Mouse (Mus musculus) neural tube, embryonic 11.5 days (tissue): ENCODE measurements around the gene Os9. TPM values are rescaled to one million over a fixed set of nuclear protein-coding genes. Genes with fewer than 3 reads are reported as not detected.
A peak's percentile ranks its signal among the peaks of the same experiment; 100 is the strongest.

ENCODE experiments used
- ATAC-seq: fragments of 200-750 bp; cut with Nextera tagmentation; 2 replicates; pipeline ENCODE4 v1.8.0; 2017; ENCODE audit warnings: moderate number of reproducible peaks, mild to moderate bottlenecking, moderate TSS enrichment, moderate library complexity; ENCODE audit not compliant: insufficient read depth, low FRiP score, low TSS enrichment
- DNase-seq: peaks from one replicate; pipeline ENCODE4 v3.0.0-alpha.2; 2015; ENCODE audit warnings: low spot score
- H3K27ac ChIP-seq: fragments of 300-500 bp; sonication (generic); 2 replicates; pipeline ENCODE4 v1.5.1; 2014; ENCODE audit warnings: low read depth, mild to moderate bottlenecking, low read length
- H3K27me3 ChIP-seq: fragments of 300-500 bp; sonication (generic); 2 replicates; pipeline ENCODE4 v1.6.1; 2014; ENCODE audit warnings: mild to moderate bottlenecking, low read length, mixed read lengths; ENCODE audit not compliant: control insufficient read depth, insufficient read depth
- H3K36me3 ChIP-seq: fragments of 300-500 bp; sonication (generic); 2 replicates; pipeline ENCODE4 v1.6.1; 2014; ENCODE audit warnings: mild to moderate bottlenecking, low read length, moderate library complexity, mixed read lengths; ENCODE audit not compliant: control insufficient read depth, insufficient read depth
- H3K4me1 ChIP-seq: fragments of 300-500 bp; sonication (generic); 2 replicates; pipeline ENCODE4 v1.6.1; 2014; ENCODE audit warnings: low read length, mixed read lengths; ENCODE audit not compliant: control insufficient read depth, insufficient read depth
- H3K4me2 ChIP-seq: fragments of 300-500 bp; sonication (generic); 2 replicates; pipeline ENCODE4 v1.6.1; 2014; ENCODE audit warnings: low read depth, mild to moderate bottlenecking, moderate library complexity
- H3K4me3 ChIP-seq: fragments of 300-500 bp; sonication (generic); 2 replicates; pipeline ENCODE4 v1.5.1; 2014; ENCODE audit warnings: low read depth, low read length
- H3K9ac ChIP-seq: fragments of 300-500 bp; sonication (generic); 2 replicates; pipeline ENCODE4 v1.6.1; 2014; ENCODE audit warnings: mild to moderate bottlenecking, low read length
- H3K9me3 ChIP-seq: fragments of 300-500 bp; sonication (generic); 2 replicates; pipeline ENCODE4 v1.6.1; 2016; ENCODE audit warnings: low read length; ENCODE audit not compliant: control insufficient read depth
- WGBS: fragments of 180-500 bp; shearing (Covaris S2); extraction: QIAGEN DNeasy Blood & Tissue Kit; methylation state at CpG from one replicate; pipeline ENCODE4 v1.1.7; 2014; 5-methylcytosine and 5-hydroxymethylcytosine counted together
- polyA plus RNA-seq: library from polyadenylated mRNA; unstranded; fragments of >200 nt; fragmentation: Nextera tagmentation; extraction: Ambion mirVana; gene quantifications from 2 replicates; pipeline ENCODE4 v1.2.1, GENCODE M21; 2014

Gene Os9
- polyA plus RNA-seq, 1 experiment from 2014 or later = 68.9 TPM

- DNase-seq (no peak), ATAC-seq (no peak)
- no peak overlapping the region for H3K27ac ChIP-seq
Observed at GRCm38 (mm10) chr10:127085052-127085451, 35.9 kb downstream of the Os9 start.

GRCm38 (mm10) chr10:127083915-127084306, 37.0 kb downstream of the Os9 start:
- Histone ChIP-seq H3K36me3 (no peaks in the 10 kb centered on the region), H3K4me2 (no peak overlapping the region), H3K9ac (no peak overlapping the region), H3K4me3 (no peak overlapping the region), H3K27me3 (peaks cover 58% of the 10 kb centered on the region), H3K4me1 (peaks cover 23% of the 10 kb centered on the region), H3K27ac (no peak overlapping the region), H3K9me3 (no peaks in the 10 kb centered on the region)
- DNase-seq = no peak
- whole genome bisulfite sequencing = 47% methylated on average over 5 of the region's 5 CpGs
- no peak for ATAC-seq

More at GRCm38 (mm10) chr10:127085052-127085451, 35.9 kb downstream of the Os9 start:
- peaks cover 13% of the 10 kb centered on the region for H3K4me1 ChIP-seq
- no peaks in the 10 kb centered on the region for H3K9me3 ChIP-seq
- H3K4me2 ChIP-seq = no peak overlapping the region
- H3K36me3 ChIP-seq = no peaks in the 10 kb centered on the region
- H3K27me3 ChIP-seq = peaks cover 58% of the 10 kb centered on the region
- no peak overlapping the region for H3K9ac ChIP-seq
- no peak overlapping the region for H3K4me3 ChIP-seq
- 87% methylated on average over 9 of the region's 9 CpGs for WGBS

- Histone ChIP-seq H3K36me3 (no peaks in the 10 kb centered on the region), H3K4me3 (no peak overlapping the region), H3K27ac (no peak overlapping the region), H3K4me1 (peaks cover 23% of the 10 kb centered on the region), H3K9ac (no peak overlapping the region), H3K4me2 (no peak overlapping the region), H3K27me3 (peaks cover 57% of the 10 kb centered on the region), H3K9me3 (no peaks in the 10 kb centered on the region)
- DNase-seq = no peak
- no peak for ATAC-seq
- WGBS = 38% methylated on average over 8 of the region's 8 CpGs
Observed at GRCm38 (mm10) chr10:127083292-127083914, 37.5 kb downstream of the Os9 start.

GRCm38 (mm10) chr10:127081996-127082620, 38.8 kb downstream of the Os9 start:
- no peak overlapping the region for H3K9ac ChIP-seq
- peaks cover 26% of the 10 kb centered on the region for H3K4me1 ChIP-seq
- peaks cover 61% of the 10 kb centered on the region for H3K27me3 ChIP-seq
- H3K9me3 ChIP-seq = no peaks in the 10 kb centered on the region
- DNase-seq (peak; percentile 39), ATAC-seq (no peak)
- peak overlapping the region; percentile 44; the same call in 1 of the 2 replicates for H3K4me2 ChIP-seq
- no peaks in the 10 kb centered on the region for H3K36me3 ChIP-seq
- WGBS = 28% methylated on average over 8 of the region's 8 CpGs
- peak overlapping the region; percentile 23; the same call in 1 of the 2 replicates for H3K4me3 ChIP-seq
- H3K27ac ChIP-seq = no peak overlapping the region

GRCm38 (mm10) chr10:127080901-127081780, 39.8 kb downstream of the Os9 start:
- H3K9me3 ChIP-seq = no peaks in the 10 kb centered on the region
- WGBS = 3% methylated on average over 48 of the region's 48 CpGs
- H3K36me3 ChIP-seq = no peaks in the 10 kb centered on the region
- peaks cover 26% of the 10 kb centered on the region for H3K4me1 ChIP-seq
- DNase-seq = peak; percentile 30
- no peak for ATAC-seq
- peak overlapping the region; percentile 66 for H3K4me3 ChIP-seq
- no peak overlapping the region for H3K27ac ChIP-seq
- H3K27me3 ChIP-seq = peaks cover 65% of the 10 kb centered on the region
- peak overlapping the region; percentile 14; the same call in 1 of the 2 replicates for H3K9ac ChIP-seq
- H3K4me2 ChIP-seq = peak overlapping the region; percentile 100

DNA sequence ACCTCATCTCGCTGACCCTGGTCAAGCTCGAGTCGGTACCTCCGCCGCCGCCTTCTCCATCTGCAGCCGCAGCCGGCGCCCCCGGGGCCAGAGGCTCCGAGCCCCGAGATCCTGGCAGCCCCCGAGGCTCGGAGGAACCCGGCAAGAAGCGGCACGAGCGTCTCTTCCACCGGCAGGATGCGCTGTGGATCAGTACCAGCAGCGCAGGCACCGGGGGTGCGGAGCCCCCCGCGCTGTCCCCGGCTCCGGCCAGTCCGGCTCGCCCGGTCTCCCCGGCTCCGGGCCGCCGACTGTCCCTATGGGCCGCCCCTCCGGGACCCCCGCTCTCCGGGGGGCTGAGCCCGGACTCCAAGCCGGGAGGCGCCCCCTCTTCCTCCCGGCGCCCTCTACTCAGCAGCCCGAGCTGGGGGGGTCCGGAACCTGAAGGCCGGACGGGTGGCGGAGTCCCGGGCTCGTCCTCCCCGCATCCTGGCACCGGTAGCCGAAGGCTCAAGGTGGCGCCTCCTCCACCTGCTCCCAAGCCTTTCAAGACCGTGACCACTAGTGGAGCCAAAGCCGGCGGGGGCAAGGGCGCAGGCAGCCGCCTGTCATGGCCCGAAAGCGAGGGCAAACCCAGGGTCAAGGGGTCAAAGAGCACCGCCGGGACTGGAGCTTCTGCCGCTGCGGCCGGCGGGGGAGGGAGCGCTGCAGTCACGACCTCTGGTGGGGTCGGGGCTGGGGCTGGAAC, 41.1 kb downstream of the Os9 start:
- H3K4me3 ChIP-seq = peak overlapping the region; percentile 66
- no peak overlapping the region for H3K27ac ChIP-seq
- no peaks in the 10 kb centered on the region for H3K9me3 ChIP-seq
- ATAC-seq (peak; percentile 10), DNase-seq (peak; percentile 50)
- WGBS = under 1% methylated on average over 40 of the region's 70 CpGs
- H3K36me3 ChIP-seq = no peaks in the 10 kb centered on the region
- peaks cover 26% of the 10 kb centered on the region for H3K4me1 ChIP-seq
- H3K27me3 ChIP-seq = peaks cover 65% of the 10 kb centered on the region
- peak overlapping the region; percentile 100 for H3K4me2 ChIP-seq
- peak overlapping the region; percentile 72 for H3K9ac ChIP-seq

GRCm38 (mm10) chr10:127078677-127079575, 42.0 kb downstream of the Os9 start:
- H3K36me3 ChIP-seq = no peaks in the 10 kb centered on the region
- peak overlapping the region; percentile 100 for H3K4me2 ChIP-seq
- H3K4me1 ChIP-seq = peaks cover 26% of the 10 kb centered on the region
- H3K9me3 ChIP-seq = no peaks in the 10 kb centered on the region
- peak overlapping the region; percentile 72 for H3K9ac ChIP-seq
- no peak overlapping the region for H3K27ac ChIP-seq
- peak; percentile 52 for ATAC-seq
- peak overlapping the region; percentile 66 for H3K4me3 ChIP-seq
- peak; percentile 66 for DNase-seq
- whole genome bisulfite sequencing = under 1% methylated on average over 32 of the region's 49 CpGs
- H3K27me3 ChIP-seq = peaks cover 63% of the 10 kb centered on the region
